Mouse (Mus musculus): Measurements from ENCODE around the gene Olfr314.
"Not testable (repeated sequence)": the region's sequence is repeated elsewhere in the genome, so short reads cannot be mapped to it uniquely, and the experiment has no call there.

Olfr314 gene

GRCm38 (mm10) chr11:58782480-58783089, at the start of gene Olfr314:
Olfr314 (plus strand) TSS chr11:58782952.
- in situ Hi-C loops (cut with MboI, MseI): no loop called here

GRCm38 (mm10) chr11:58733372-58733771, 49.4 kb upstream of the Olfr314 start:
- in situ Hi-C loops (cut with MboI, MseI): no loop called here

GRCm38 (mm10) chr11:58738792-58739262, 43.9 kb upstream of the Olfr314 start, which contains the start of gene Olfr317:
Olfr317 (minus strand) TSS chr11:58739212.
- in situ Hi-C loops (cut with MboI, MseI): no loop called here

- in situ Hi-C loops (cut with MboI, MseI): not testable (repeated sequence)
These were observed 31.7 kb upstream of the Olfr314 start for GRCm38 (mm10) chr11:58751096-58751495.

- in situ Hi-C loops (cut with MboI, MseI): no loop called here
These were observed 30.3 kb upstream of the Olfr314 start, which contains the start of gene Olfr316 for GRCm38 (mm10) chr11:58752434-58752833. Olfr316 (plus strand) TSS chr11:58752734.

GRCm38 (mm10) chr11:58772888-58773287, 9.9 kb upstream of the Olfr314 start, which contains the start of gene Olfr315:
Olfr315 (plus strand) TSS chr11:58773188.
- in situ Hi-C loops (cut with MboI, MseI): no loop called here

- in situ Hi-C loops (cut with MboI, MseI): no loop called here
These were observed 1.4 kb downstream of the Olfr314 start for GRCm38 (mm10) chr11:58784182-58784581.

GRCm38 (mm10) chr11:58787651-58788050, 4.9 kb downstream of the Olfr314 start:
- in situ Hi-C loops (cut with MboI, MseI): no loop called here

GRCm38 (mm10) chr11:58788346-58788745, 5.6 kb downstream of the Olfr314 start:
- in situ Hi-C loops (cut with MboI, MseI): no loop called here

- in situ Hi-C loops (cut with MboI, MseI): no loop called here
These were observed 6.8 kb downstream of the Olfr314 start for GRCm38 (mm10) chr11:58789532-58789931.

- in situ Hi-C loops (cut with MboI, MseI): no loop called here
These were observed 7.3 kb downstream of the Olfr314 start for GRCm38 (mm10) chr11:58790053-58790452.

GRCm38 (mm10) chr11:58790646-58791045, 7.9 kb downstream of the Olfr314 start:
- in situ Hi-C loops (cut with MboI, MseI): no loop called here

GRCm38 (mm10) chr11:58795856-58796255, 13.1 kb downstream of the Olfr314 start:
- in situ Hi-C loops (cut with MboI, MseI): no loop called here

GRCm38 (mm10) chr11:58796850-58797249, 14.1 kb downstream of the Olfr314 start:
- in situ Hi-C loops (cut with MboI, MseI): no loop called here

GRCm38 (mm10) chr11:58799747-58800146, 17.0 kb downstream of the Olfr314 start:
- in situ Hi-C loops (cut with MboI, MseI): no loop called here

- in situ Hi-C loops (cut with MboI, MseI): no loop called here
These were observed 18.9 kb downstream of the Olfr314 start, which contains the start of gene Fam183b for GRCm38 (mm10) chr11:58801558-58802228. Fam183b (minus strand) TSS chr11:58801960.

- in situ Hi-C loops (cut with MboI, MseI): no loop called here
These were observed 21.1 kb downstream of the Olfr314 start for GRCm38 (mm10) chr11:58803871-58804270.

- in situ Hi-C loops (cut with MboI, MseI): no loop called here
These were observed 21.6 kb downstream of the Olfr314 start for GRCm38 (mm10) chr11:58804393-58804792.

GRCm38 (mm10) chr11:58812001-58812400, 29.2 kb downstream of the Olfr314 start:
- in situ Hi-C loops (cut with MboI, MseI): no loop called here

GRCm38 (mm10) chr11:58814700-58815099, 31.9 kb downstream of the Olfr314 start, which contains the start of gene Olfr313:
Olfr313 (plus strand) TSS chr11:58815000.
- in situ Hi-C loops (cut with MboI, MseI): not testable (repeated sequence)

GRCm38 (mm10) chr11:58815676-58816075, 32.9 kb downstream of the Olfr314 start:
- in situ Hi-C loops (cut with MboI, MseI): no loop called here

- in situ Hi-C loops (cut with MboI, MseI): not testable (repeated sequence)
These were observed 46.2 kb downstream of the Olfr314 start, which contains the start of gene Olfr312 for GRCm38 (mm10) chr11:58828937-58829336. Olfr312 (plus strand) TSS chr11:58829237.

- in situ Hi-C loops (cut with MboI, MseI): no loop called here
These were observed 47.0 kb downstream of the Olfr314 start for GRCm38 (mm10) chr11:58829764-58830163.

Measured in T-helper 2 cell (primary cell).